Mouse (Mus musculus): ENCODE results near the gene Tacc3.

Tacc3 gene

GRCm38 (mm10) chr5:33694848-33695717 is 37.2 kb downstream of the Tacc3 start:
- DNase-seq (ENCODE audit: low spot score in 2 of 2), result peak in 1 of 2 experiments; percentile 43

GRCm38 (mm10) chr5:33695718-33696121 is 37.8 kb downstream of the Tacc3 start:
- DNase-seq (ENCODE audit: low spot score in 2 of 2), result peak in 1 of 2 experiments; percentile 31

GRCm38 (mm10) chr5:33696430-33696829 is 38.5 kb downstream of the Tacc3 start:
- no peak for DNase-seq (ENCODE audit: low spot score in 2 of 2)

GRCm38 (mm10) chr5:33697534-33697933 is 39.6 kb downstream of the Tacc3 start:
- DNase-seq (ENCODE audit: low spot score in 2 of 2), result no peak

GRCm38 (mm10) chr5:33697947-33698512 is 40.1 kb downstream of the Tacc3 start:
- no peak for DNase-seq (ENCODE audit: low spot score in 2 of 2)

GRCm38 (mm10) chr5:33698669-33699068 is 40.7 kb downstream of the Tacc3 start:
- DNase-seq (ENCODE audit: low spot score in 2 of 2), result no peak

- DNase-seq (ENCODE audit: low spot score in 2 of 2), result no peak
Observed at GRCm38 (mm10) chr5:33700010-33700409, 42.1 kb downstream of the Tacc3 start.

GRCm38 (mm10) chr5:33701832-33702231 is 43.9 kb downstream of the Tacc3 start:
- no peak for DNase-seq (ENCODE audit: low spot score in 2 of 2)

GRCm38 (mm10) chr5:33703999-33704398 is 46.1 kb downstream of the Tacc3 start:
- no peak for DNase-seq (ENCODE audit: low spot score in 2 of 2)

- no peak for DNase-seq (ENCODE audit: low spot score in 2 of 2)
Observed at GRCm38 (mm10) chr5:33704945-33705611, 47.1 kb downstream of the Tacc3 start.

GRCm38 (mm10) chr5:33705612-33706349 is 47.9 kb downstream of the Tacc3 start:
- DNase-seq (ENCODE audit: low spot score in 2 of 2), result no peak

GRCm38 (mm10) chr5:33706350-33706629 is 48.4 kb downstream of the Tacc3 start:
- no peak for DNase-seq (ENCODE audit: low spot score in 2 of 2)

GRCm38 (mm10) chr5:33707163-33707562 is 49.2 kb downstream of the Tacc3 start:
- no peak for DNase-seq (ENCODE audit: low spot score in 2 of 2)

GRCm38 (mm10) chr5:33709037-33709436 is 51.1 kb downstream of the Tacc3 start:
- no peak for DNase-seq (ENCODE audit: low spot score in 2 of 2)

- no peak for DNase-seq (ENCODE audit: low spot score in 2 of 2)
Observed at GRCm38 (mm10) chr5:33712550-33712949, 54.6 kb downstream of the Tacc3 start.

GRCm38 (mm10) chr5:33715182-33715581 is 57.3 kb downstream of the Tacc3 start:
- no peak for DNase-seq (ENCODE audit: low spot score in 2 of 2)

- DNase-seq (ENCODE audit: low spot score in 2 of 2), result no peak
Observed at GRCm38 (mm10) chr5:33716467-33716866, 58.5 kb downstream of the Tacc3 start.

- DNase-seq (ENCODE audit: low spot score in 2 of 2), result no peak
Observed at GRCm38 (mm10) chr5:33718460-33718859, 60.5 kb downstream of the Tacc3 start.

GRCm38 (mm10) chr5:33720852-33721490 is 63.0 kb downstream of the Tacc3 start:
- DNase-seq (ENCODE audit: low spot score in 2 of 2), result no peak

- peak; percentile 65 to 71 for DNase-seq (ENCODE audit: low spot score in 2 of 2)
Observed at GRCm38 (mm10) chr5:33721541-33722265, 63.8 kb downstream of the Tacc3 start, which contains the start of gene Fgfr3. Gene Fgfr3 (plus strand): TSS chr5:33721674.

Data from heart, adult 9 months (tissue).